Mouse (Mus musculus) heart, embryonic 13.5 days (tissue): ENCODE results near the gene Rabif. TPM values are rescaled to one million over a fixed set of nuclear protein-coding genes. Genes with fewer than 3 reads are reported as not detected.
"Not testable (repeated sequence)": the region's sequence is repeated elsewhere in the genome, so short reads cannot be mapped to it uniquely, and the experiment has no call there.

ENCODE experiments used
- ATAC-seq: fragments of 200-750 bp; cut with Nextera tagmentation; 2 replicates; pipeline ENCODE4 v1.8.0; 2017; ENCODE audit warnings: moderate TSS enrichment; ENCODE audit not compliant: insufficient number of reproducible peaks, low FRiP score, low TSS enrichment; ENCODE audit errors: extremely low read depth
- H3K27ac ChIP-seq: fragments of 300-500 bp; sonication (generic); replicated peaks from 2 replicates; pipeline ENCODE4 v1.5.1; 2015; ENCODE audit warnings: moderate library complexity, mild to moderate bottlenecking, inconsistent platforms
- H3K27me3 ChIP-seq: fragments of 300-500 bp; sonication (generic); replicated peaks from 2 replicates; pipeline ENCODE4 v1.6.1; 2015; ENCODE audit warnings: mild to moderate bottlenecking, inconsistent platforms
- H3K36me3 ChIP-seq: fragments of 300-500 bp; sonication (generic); 2 replicates; pipeline ENCODE4 v1.6.1; 2015; ENCODE audit warnings: mild to moderate bottlenecking, inconsistent platforms
- H3K4me1 ChIP-seq: fragments of 300-500 bp; sonication (generic); 2 replicates; pipeline ENCODE4 v1.6.1; 2015; ENCODE audit warnings: inconsistent platforms
- H3K4me2 ChIP-seq: fragments of 300-500 bp; sonication (generic); 2 replicates; pipeline ENCODE4 v1.6.1; 2015; ENCODE audit warnings: inconsistent platforms, mild to moderate bottlenecking, moderate library complexity
- H3K4me3 ChIP-seq: fragments of 300-500 bp; sonication (generic); 2 replicates; pipeline ENCODE4 v1.5.1; 2015; ENCODE audit warnings: moderate library complexity, mild to moderate bottlenecking, inconsistent platforms
- H3K9ac ChIP-seq: fragments of 300-500 bp; sonication (generic); 2 replicates; pipeline ENCODE4 v1.6.1; 2015; ENCODE audit warnings: inconsistent platforms, mild to moderate bottlenecking, moderate library complexity
- H3K9me3 ChIP-seq: fragments of 300-500 bp; sonication (generic); 2 replicates; pipeline ENCODE4 v1.6.1; 2016; ENCODE audit warnings: inconsistent platforms
- WGBS: fragments of 180-500 bp; shearing (Covaris S2); methylation state at CpG from one replicate; pipeline ENCODE4 v1.1.7; 2015; ENCODE audit warnings: mixed read lengths; 5-methylcytosine and 5-hydroxymethylcytosine counted together
- polyA plus RNA-seq: library from polyadenylated mRNA; unstranded; fragments of >200 nt; fragmentation: Nextera tagmentation; extraction: Ambion mirVana; gene quantifications from 2 replicates; pipeline ENCODE4 v1.2.1, GENCODE M21; 2015

Gene Rabif
- polyA plus RNA-seq, result 28.5 and 29.2 TPM in 2 replicates

- H3K36me3 ChIP-seq, result peaks cover 25% of the 10 kb centered on the region
These were observed at the start of gene Rabif for GRCm38 (mm10) chr1:134494428-134495215. Gene Rabif (plus strand): TSS chr1:134494648.

GRCm38 (mm10) chr1:134445418-134445817 lies 49.0 kb upstream of the Rabif start:
- Histone ChIP-seq H3K9ac (no peak overlapping the region), H3K27ac (no peak overlapping the region), H3K9me3 (no peaks in the 10 kb centered on the region), H3K27me3 (no peaks in the 10 kb centered on the region), H3K4me3 (no peak overlapping the region), H3K4me1 (no peaks in the 10 kb centered on the region), H3K4me2 (no peak overlapping the region), H3K36me3 (no peaks in the 10 kb centered on the region)
- 74% methylated on average over 2 of the region's 2 CpGs for WGBS
- ATAC-seq, result no peak

More at GRCm38 (mm10) chr1:134494428-134495215, at the start of gene Rabif:
- H3K27ac ChIP-seq, result peak within 1 kb of the TSS; percentile 91
- peak within 1 kb of the TSS; percentile 68 for H3K4me3 ChIP-seq
- peak within 1 kb of the TSS; percentile 75 for H3K4me2 ChIP-seq
- no peaks in the 10 kb centered on the region for H3K9me3 ChIP-seq
- WGBS, result under 1% methylated on average over 58 of the region's 58 CpGs
- ATAC-seq, result peak; percentile 97
- H3K27me3 ChIP-seq, result no peaks in the 10 kb centered on the region
- H3K4me1 ChIP-seq, result peaks cover 18% of the 10 kb centered on the region
- H3K9ac ChIP-seq, result peak within 1 kb of the TSS; percentile 83

GRCm38 (mm10) chr1:134448537-134448936 lies 45.9 kb upstream of the Rabif start:
- not testable (repeated sequence) for H3K4me2 ChIP-seq, H3K4me1 ChIP-seq, H3K9ac ChIP-seq, H3K9me3 ChIP-seq, H3K27ac ChIP-seq, H3K4me3 ChIP-seq, H3K36me3 ChIP-seq, H3K27me3 ChIP-seq, ATAC-seq
- WGBS, result 59% methylated on average over 3 of the region's 3 CpGs

- WGBS, result 83% methylated on average over 4 of the region's 4 CpGs
- no peaks in the 10 kb centered on the region for H3K36me3 ChIP-seq
These were observed 44.2 kb upstream of the Rabif start for GRCm38 (mm10) chr1:134450201-134450600.

GRCm38 (mm10) chr1:134450986-134451385 lies 43.5 kb upstream of the Rabif start:
- H3K27me3 ChIP-seq, result peaks cover 6% of the 10 kb centered on the region
- H3K27ac ChIP-seq, result no peak overlapping the region
- H3K4me2 ChIP-seq, result no peak overlapping the region
- peaks cover 9% of the 10 kb centered on the region for H3K4me1 ChIP-seq
- 39% methylated on average over 3 of the region's 3 CpGs for WGBS
- no peaks in the 10 kb centered on the region for H3K36me3 ChIP-seq
- no peak overlapping the region for H3K4me3 ChIP-seq
- no peak overlapping the region for H3K9ac ChIP-seq
- no peaks in the 10 kb centered on the region for H3K9me3 ChIP-seq
- ATAC-seq, result no peak

More at GRCm38 (mm10) chr1:134450201-134450600, 44.2 kb upstream of the Rabif start:
- Histone ChIP-seq H3K4me1 (peaks cover 6% of the 10 kb centered on the region), H3K27me3 (peaks cover 6% of the 10 kb centered on the region), H3K27ac (no peak overlapping the region), H3K9ac (no peak overlapping the region), H3K4me3 (no peak overlapping the region), H3K4me2 (no peak overlapping the region), H3K9me3 (no peaks in the 10 kb centered on the region)
- no peak for ATAC-seq

- peaks cover 21% of the 10 kb centered on the region for H3K36me3 ChIP-seq
- peak; percentile 96 for ATAC-seq
- peak within 1 kb of the TSS; percentile 96 for H3K9ac ChIP-seq
- H3K4me2 ChIP-seq, result peak within 1 kb of the TSS; percentile 91
- WGBS, result under 1% methylated on average over 61 of the region's 61 CpGs
- peak within 1 kb of the TSS; percentile 83 for H3K27ac ChIP-seq
- H3K4me1 ChIP-seq, result peaks cover 15% of the 10 kb centered on the region
- H3K9me3 ChIP-seq, result no peaks in the 10 kb centered on the region
- H3K27me3 ChIP-seq, result peaks cover 6% of the 10 kb centered on the region
- H3K4me3 ChIP-seq, result peak within 1 kb of the TSS; percentile 99
These were observed 39.3 kb upstream of the Rabif start, which contains the start of gene Klhl12 for GRCm38 (mm10) chr1:134454904-134455824. Gene Klhl12 (plus strand): TSS chr1:134455531.

GRCm38 (mm10) chr1:134456060-134456459 lies 38.4 kb upstream of the Rabif start:
- Histone ChIP-seq H3K9me3 (no peaks in the 10 kb centered on the region), H3K27me3 (peaks cover 6% of the 10 kb centered on the region), H3K4me1 (peaks cover 15% of the 10 kb centered on the region), H3K36me3 (peaks cover 29% of the 10 kb centered on the region), H3K4me3 (peak overlapping the region; percentile 99), H3K27ac (peak overlapping the region; percentile 83), H3K9ac (peak overlapping the region; percentile 96), H3K4me2 (peak overlapping the region; percentile 91)
- 15% methylated on average over 5 of the region's 5 CpGs for WGBS
- no peak for ATAC-seq

- WGBS, result 86% methylated on average over 7 of the region's 7 CpGs
- peaks cover 6% of the 10 kb centered on the region for H3K27me3 ChIP-seq
- H3K9ac ChIP-seq, result no peak overlapping the region
- H3K4me2 ChIP-seq, result no peak overlapping the region
- ATAC-seq, result no peak
- H3K27ac ChIP-seq, result no peak overlapping the region
- H3K4me3 ChIP-seq, result no peak overlapping the region
- no peaks in the 10 kb centered on the region for H3K9me3 ChIP-seq
- H3K36me3 ChIP-seq, result peaks cover 49% of the 10 kb centered on the region
- H3K4me1 ChIP-seq, result peaks cover 15% of the 10 kb centered on the region
These were observed 36.2 kb upstream of the Rabif start for GRCm38 (mm10) chr1:134458139-134458727.

- peaks cover 69% of the 10 kb centered on the region for H3K36me3 ChIP-seq
These were observed 33.9 kb upstream of the Rabif start for GRCm38 (mm10) chr1:134460294-134461284.

GRCm38 (mm10) chr1:134484623-134485022 lies 9.8 kb upstream of the Rabif start:
- 83% methylated on average over 2 of the region's 2 CpGs for WGBS
- Histone ChIP-seq H3K9ac (no peak overlapping the region), H3K4me3 (no peak overlapping the region), H3K36me3 (peaks cover 82% of the 10 kb centered on the region), H3K27ac (no peak overlapping the region), H3K27me3 (no peaks in the 10 kb centered on the region), H3K4me1 (no peaks in the 10 kb centered on the region), H3K4me2 (no peak overlapping the region), H3K9me3 (no peaks in the 10 kb centered on the region)
- no peak for ATAC-seq

More at GRCm38 (mm10) chr1:134460294-134461284, 33.9 kb upstream of the Rabif start:
- no peak overlapping the region for H3K4me2 ChIP-seq
- no peak overlapping the region for H3K9ac ChIP-seq
- H3K4me1 ChIP-seq, result peaks cover 9% of the 10 kb centered on the region
- no peaks in the 10 kb centered on the region for H3K9me3 ChIP-seq
- 91% methylated on average over 1 of the region's 1 CpGs for WGBS
- H3K4me3 ChIP-seq, result no peak overlapping the region
- H3K27ac ChIP-seq, result no peak overlapping the region
- H3K27me3 ChIP-seq, result no peaks in the 10 kb centered on the region
- no peak for ATAC-seq
